Mouse (Mus musculus): ENCODE measurements at regions not wholly inside any gene's neighbourhood (a gene's known extent, or its start where the extent isn't known, plus 50 kb on each side); places are given as distances from the start of the nearest gene placed in this dataset.

DNA sequence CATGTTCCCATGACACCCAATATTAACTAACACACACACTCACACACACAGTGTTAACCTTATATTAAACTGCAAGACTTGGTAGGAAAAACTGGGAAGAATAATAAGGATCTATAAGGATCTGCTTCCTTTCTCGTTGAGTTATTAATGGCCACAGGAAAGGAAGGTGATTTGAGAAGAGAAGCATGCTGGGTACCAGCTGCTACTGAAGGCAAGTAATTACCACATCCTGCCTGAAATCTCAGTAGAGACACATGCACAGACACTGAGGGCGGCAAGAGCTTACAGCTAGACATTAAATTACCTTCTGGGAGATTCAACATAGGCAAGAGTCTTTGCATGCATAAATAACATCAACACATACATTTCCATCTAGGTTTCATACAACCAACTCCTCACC is 160.8 kb downstream of the Tpbg start:
- no peak for TF ChIP-seq CTCF (IDR thresholded peaks at IDR 0.05; ENCODE audit: extremely low read depth, insufficient read depth, low read length)
- no peak for TF ChIP-seq POLR2A (IDR thresholded peaks at IDR 0.05; ENCODE audit: extremely low read depth, insufficient read depth, low read length)
